Mouse (Mus musculus) stomach, postnatal 0 days (tissue): ENCODE data around the gene Spz1. TPM values are rescaled to one million over a fixed set of nuclear protein-coding genes. Genes with fewer than 3 reads are reported as not detected.

ENCODE experiments used
- ATAC-seq: fragments of 200-750 bp; cut with Nextera tagmentation; 2 replicates; pipeline ENCODE4 v1.8.0; 2017; ENCODE audit not compliant: low FRiP score, low TSS enrichment
- DNase-seq: peaks from one replicate; pipeline ENCODE4 v3.0.0-alpha.2; 2016; ENCODE audit warnings: low spot score
- H3K27ac ChIP-seq: fragments of 300-500 bp; sonication (generic); replicated peaks from 2 replicates; pipeline ENCODE4 v1.5.1; 2014; ENCODE audit warnings: mild to moderate bottlenecking, control low read depth
- H3K27me3 ChIP-seq: fragments of 300-500 bp; sonication (generic); 2 replicates; pipeline ENCODE4 v1.6.1; 2014; ENCODE audit warnings: low read length; ENCODE audit not compliant: control insufficient read depth, insufficient read depth
- H3K36me3 ChIP-seq: fragments of 300-500 bp; sonication (generic); 2 replicates; pipeline ENCODE4 v1.6.1; 2014; ENCODE audit warnings: low read length, mixed read lengths; ENCODE audit not compliant: control insufficient read depth, insufficient read depth
- H3K4me1 ChIP-seq: fragments of 300-500 bp; sonication (generic); replicated peaks from 2 replicates; pipeline ENCODE4 v1.6.1; 2014; ENCODE audit warnings: antibody characterized with exemption; ENCODE audit not compliant: control insufficient read depth, insufficient read depth
- H3K4me2 ChIP-seq: fragments of 300-500 bp; sonication (generic); replicated peaks from 2 replicates; pipeline ENCODE4 v1.6.1; 2014; ENCODE audit warnings: low read depth, mild to moderate bottlenecking, control low read depth, moderate library complexity
- H3K4me3 ChIP-seq: fragments of 300-500 bp; sonication (generic); 2 replicates; pipeline ENCODE4 v1.5.1; 2014; ENCODE audit warnings: low read depth, low read length, control low read depth
- H3K9ac ChIP-seq: fragments of 300-500 bp; sonication (generic); 2 replicates; pipeline ENCODE4 v1.6.1; 2014; ENCODE audit warnings: mild to moderate bottlenecking, low read length, control low read depth, mixed read lengths
- H3K9me3 ChIP-seq: fragments of 300-500 bp; sonication (generic); 2 replicates; pipeline ENCODE4 v1.6.1; 2016; ENCODE audit warnings: low read length; ENCODE audit not compliant: control insufficient read depth
- CTCF ChIP-seq: IDR thresholded peaks from 2 replicates; pipeline ENCODE4 v1.5.1; 2016; ENCODE audit warnings: antibody characterized with exemption, low read depth, mild to moderate bottlenecking, moderate library complexity
- EP300 ChIP-seq: optimal IDR thresholded peaks from 2 replicates; pipeline ENCODE3; 2016; ENCODE audit warnings: antibody characterized with exemption
- WGBS: fragments of 180-500 bp; shearing (Covaris S2); extraction: QIAGEN DNeasy Blood & Tissue Kit; methylation state at CpG from one replicate; pipeline ENCODE4 v1.1.7; 2014; 5-methylcytosine and 5-hydroxymethylcytosine counted together
- polyA plus RNA-seq: library from polyadenylated mRNA; unstranded; fragments of >200 nt; fragmentation: Nextera tagmentation; extraction: Ambion mirVana; gene quantifications from 2 replicates; pipeline ENCODE4 v1.2.1, GENCODE M21; 2015

Gene Spz1
- polyA plus RNA-seq, 1 experiment from 2014 or later = not detected

DNA sequence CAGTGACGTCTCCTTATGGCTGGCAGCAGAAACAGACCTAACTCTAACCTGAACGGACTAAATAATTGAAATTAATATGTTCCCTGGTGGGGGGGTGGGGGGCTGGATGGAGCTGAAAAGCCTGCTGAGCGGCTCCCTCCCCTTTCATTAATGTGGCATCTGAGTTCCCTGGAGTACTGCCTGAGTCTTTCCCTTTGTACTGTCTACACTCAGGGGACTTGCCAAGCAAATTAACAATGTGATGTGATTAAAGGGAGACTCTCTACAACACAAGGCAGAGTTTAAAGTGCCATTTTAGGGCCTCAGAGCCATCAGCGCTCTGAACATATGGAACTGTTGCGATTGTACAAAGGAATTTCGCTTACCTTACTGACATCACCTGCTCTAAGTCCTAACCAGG lies 18.5 kb upstream of the Spz1 start:
- Histone ChIP-seq H3K27ac (no peak overlapping the region), H3K36me3 (no peaks in the 10 kb centered on the region), H3K9ac (no peak overlapping the region), H3K4me2 (no peak overlapping the region), H3K27me3 (no peaks in the 10 kb centered on the region), H3K9me3 (no peaks in the 10 kb centered on the region), H3K4me3 (no peak overlapping the region), H3K4me1 (no peaks in the 10 kb centered on the region)
- ATAC-seq = no peak
- DNase-seq = no peak
- no peak for TF ChIP-seq EP300
- no peak for TF ChIP-seq CTCF
- 62% methylated on average over 6 of the region's 6 CpGs for WGBS

DNA sequence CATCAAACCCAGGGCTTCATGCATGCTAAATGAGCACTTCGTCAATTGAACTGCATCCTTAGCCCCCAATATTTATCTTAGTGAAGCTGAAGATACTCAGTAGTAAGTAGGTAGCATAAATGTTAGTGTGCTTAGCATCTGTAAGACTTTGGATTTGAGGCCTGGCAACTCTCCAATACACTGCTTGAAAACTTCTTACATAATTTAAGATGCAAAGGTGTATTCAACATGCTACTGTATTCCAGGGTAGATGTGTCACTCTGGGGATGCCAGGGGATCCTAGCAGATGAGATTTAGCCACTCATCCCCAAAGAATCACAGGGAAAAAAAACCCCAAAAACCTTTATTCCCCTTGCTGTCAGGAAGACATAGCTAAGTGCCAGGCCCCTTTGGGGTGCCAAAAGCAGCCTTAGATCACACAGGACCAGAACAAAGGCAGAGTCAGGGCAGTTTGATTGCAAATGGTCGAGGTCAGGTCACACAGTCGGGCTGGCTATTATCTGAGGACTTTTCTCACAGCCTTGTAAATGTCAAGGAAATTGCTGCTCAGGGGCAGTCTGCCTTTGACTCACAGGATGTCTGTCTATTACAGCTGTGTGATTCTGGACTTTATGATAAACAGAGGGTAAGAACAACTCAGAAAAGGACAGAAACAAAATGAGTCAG lies 17.9 kb upstream of the Spz1 start:
- Histone ChIP-seq H3K27ac (no peak overlapping the region), H3K36me3 (no peaks in the 10 kb centered on the region), H3K4me3 (no peak overlapping the region), H3K9me3 (no peaks in the 10 kb centered on the region), H3K4me1 (no peaks in the 10 kb centered on the region), H3K27me3 (no peaks in the 10 kb centered on the region), H3K9ac (no peak overlapping the region), H3K4me2 (no peak overlapping the region)
- 18% methylated on average over 3 of the region's 3 CpGs for WGBS
- DNase-seq (no peak), ATAC-seq (no peak)
- TF ChIP-seq EP300 = no peak
- TF ChIP-seq CTCF = no peak

DNA sequence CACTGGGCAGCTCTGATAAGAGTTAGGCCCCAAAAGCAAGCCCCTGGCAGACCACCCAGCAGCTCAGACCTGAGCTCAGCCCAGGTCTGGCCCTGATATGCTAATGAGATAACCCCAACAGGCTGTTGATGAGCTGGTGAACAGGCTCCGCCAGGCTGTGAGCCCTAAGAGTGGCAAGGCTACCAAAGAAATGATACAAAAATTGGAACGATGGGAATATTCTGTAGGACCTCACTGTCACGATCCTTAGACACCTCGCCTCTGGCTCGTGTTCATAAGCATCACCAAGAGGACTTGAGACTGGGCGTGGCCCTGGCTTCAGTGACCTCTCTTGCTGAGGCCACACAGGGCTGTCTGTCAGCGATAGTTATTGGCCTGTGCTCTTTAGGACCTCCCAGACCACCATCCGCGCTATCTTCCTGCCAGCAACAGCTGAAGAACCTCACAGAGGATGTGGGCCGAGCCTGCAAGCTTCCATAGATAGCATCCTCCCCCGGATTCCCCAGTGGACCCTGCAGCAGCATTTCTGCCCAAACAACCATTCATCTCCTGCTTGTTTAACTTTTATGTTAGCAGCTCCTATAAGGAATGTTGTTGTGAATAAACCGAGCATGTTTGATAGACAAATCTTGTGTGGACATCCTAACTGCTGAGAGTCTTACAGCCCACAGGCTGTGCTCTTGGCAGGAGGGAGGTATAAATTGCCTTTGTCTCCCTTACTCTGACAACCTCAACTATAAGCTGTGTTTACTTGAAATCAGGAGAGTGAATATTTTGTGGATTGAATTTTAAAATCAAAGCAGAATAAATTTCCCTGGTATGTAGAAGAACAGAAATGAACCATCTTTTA lies 17.0 kb upstream of the Spz1 start:
- Histone ChIP-seq H3K9me3 (no peaks in the 10 kb centered on the region), H3K27me3 (no peaks in the 10 kb centered on the region), H3K4me3 (no peak overlapping the region), H3K36me3 (no peaks in the 10 kb centered on the region), H3K9ac (no peak overlapping the region), H3K27ac (peak overlapping the region; percentile 56; the same call in 1 of the 2 replicates), H3K4me2 (no peak overlapping the region), H3K4me1 (no peaks in the 10 kb centered on the region)
- TF ChIP-seq CTCF = no peak
- no peak for TF ChIP-seq EP300
- 31% methylated on average over 12 of the region's 12 CpGs for WGBS
- DNase-seq (peak; percentile 29), ATAC-seq (peak; percentile 75; the same call in 1 of the 2 replicates)

- H3K27me3 ChIP-seq = no peaks in the 10 kb centered on the region
- no peaks in the 10 kb centered on the region for H3K36me3 ChIP-seq
- DNase-seq = no peak
- H3K9me3 ChIP-seq = no peaks in the 10 kb centered on the region
- H3K4me1 ChIP-seq = no peaks in the 10 kb centered on the region
- no peak overlapping the region for H3K4me3 ChIP-seq
- H3K9ac ChIP-seq = no peak overlapping the region
- ATAC-seq = no peak
- H3K27ac ChIP-seq = no peak overlapping the region; the same call in 1 of the 2 replicates
- H3K4me2 ChIP-seq = no peak overlapping the region
- 55% methylated on average over 5 of the region's 5 CpGs for WGBS
- TF ChIP-seq CTCF = no peak
- TF ChIP-seq EP300 = no peak
Measured at GRCm38 (mm10) chr13:92592268-92592785, 16.4 kb upstream of the Spz1 start.

DNA sequence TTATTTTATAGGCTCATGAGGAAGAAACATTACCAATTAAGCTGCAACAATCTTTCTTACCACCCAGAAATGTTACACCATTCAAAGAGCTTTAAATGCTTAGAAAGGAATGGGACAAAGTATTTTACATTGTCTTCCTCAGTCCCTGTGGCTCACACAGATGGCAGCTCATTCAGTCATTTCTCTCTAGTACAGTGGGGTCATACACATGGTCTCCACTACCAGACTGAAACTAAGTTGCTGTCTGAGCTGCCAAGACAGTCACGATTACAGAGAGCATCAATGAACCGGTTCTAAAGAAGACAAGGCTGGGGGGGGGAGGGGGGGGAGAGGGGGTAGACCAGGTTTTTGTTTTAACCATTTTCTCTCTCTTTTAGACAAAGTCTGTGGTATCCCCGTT lies 15.3 kb upstream of the Spz1 start:
- no peak overlapping the region for H3K4me3 ChIP-seq
- no peak for TF ChIP-seq CTCF
- TF ChIP-seq EP300 = no peak
- H3K9ac ChIP-seq = no peak overlapping the region
- no peak for DNase-seq
- WGBS = 61% methylated on average over 3 of the region's 3 CpGs
- no peaks in the 10 kb centered on the region for H3K9me3 ChIP-seq
- no peaks in the 10 kb centered on the region for H3K4me1 ChIP-seq
- no peaks in the 10 kb centered on the region for H3K27me3 ChIP-seq
- ATAC-seq = no peak
- H3K36me3 ChIP-seq = no peaks in the 10 kb centered on the region
- no peak overlapping the region for H3K27ac ChIP-seq
- no peak overlapping the region for H3K4me2 ChIP-seq

GRCm38 (mm10) chr13:92589255-92589654 lies 13.3 kb upstream of the Spz1 start:
- H3K4me2 ChIP-seq = no peak overlapping the region
- H3K9me3 ChIP-seq = no peaks in the 10 kb centered on the region
- no peak overlapping the region for H3K27ac ChIP-seq
- ATAC-seq = no peak
- H3K4me3 ChIP-seq = no peak overlapping the region
- DNase-seq = no peak
- no peaks in the 10 kb centered on the region for H3K36me3 ChIP-seq
- no peaks in the 10 kb centered on the region for H3K4me1 ChIP-seq
- TF ChIP-seq EP300 (no peak), CTCF (no peak)
- H3K9ac ChIP-seq = no peak overlapping the region
- H3K27me3 ChIP-seq = no peaks in the 10 kb centered on the region
